Mouse (Mus musculus): ENCODE measurements around the gene Mfsd2a.

- TF ChIP-seq CTCF (conservative IDR thresholded peaks at IDR 0.05; ENCODE audit: insufficient read depth, insufficient read length, low read depth, low read length), result no peak
- TF ChIP-seq POLR2A (IDR thresholded peaks at IDR 0.05; ENCODE audit: low read depth, low read length), result no peak
These were observed 38.3 kb upstream of the Mfsd2a start for GRCm38 (mm10) chr4:122999263-122999691.

Data from kidney, adult 2 months (tissue).